Mouse (Mus musculus) left cerebral cortex, postnatal 25 days (tissue): ENCODE results near the gene Abhd17c. TPM values are rescaled to one million over a fixed set of nuclear protein-coding genes. Genes with fewer than 3 reads are reported as not detected.

ENCODE experiments used
- DNase-seq, 2 experiments: peaks; one replicate each; pipeline ENCODE4 v3.0.0; 2022; ENCODE audit warnings: low spot score in 2 of 2, mixed read lengths in 1 of 2
- intact Hi-C: fragments of 180-260 bp; cut with DNase I; formaldehyde crosslinking; loops from one replicate; pipeline ENCODE4 v1.15.1; 2025
- total RNA-seq, 2 experiments: library from RNA; stranded (reverse); gene quantifications; 2 replicates each; pipeline ENCODE4 v1.2.3; 2021

Abhd17c gene
- total RNA-seq, 2 experiments from 2014 or later = 36.9 to 37.9 TPM

GRCm38 (mm10) chr7:84088971-84089370, 62.7 kb downstream of the Abhd17c start:
- intact Hi-C loops = loop anchor here (5.0 to 10.0 kb wide), 3 partner anchors 63 to 706 kb away; partner anchors contain the start of gene Abhd17c
- peak; percentile 61 to 78 for DNase-seq

GRCm38 (mm10) chr7:84088191-84088590, 63.5 kb downstream of the Abhd17c start:
- DNase-seq = no peak
- intact Hi-C loops = loop anchor here (5.0 to 10.0 kb wide), 3 partner anchors 64 to 707 kb away; partner anchors contain the start of gene Abhd17c

- intact Hi-C loops = loop anchor here (1.0 to 10.0 kb wide), 5 partner anchors 66 to 709 kb away; partner anchors contain the start of gene Abhd17c
- peak; percentile 88 to 91 for DNase-seq
Measured at GRCm38 (mm10) chr7:84086039-84086829, 65.5 kb downstream of the Abhd17c start, which contains the start of gene Cemip. Cemip (minus strand) TSS chr7:84086502.

- DNase-seq = peak; percentile 23 to 26
- intact Hi-C loops = loop anchor here (5.0 to 10.0 kb wide), 3 partner anchors 67 to 710 kb away; partner anchors contain the start of gene Abhd17c
Measured at GRCm38 (mm10) chr7:84085049-84085945, 66.4 kb downstream of the Abhd17c start.

GRCm38 (mm10) chr7:84077257-84078013, 74.3 kb downstream of the Abhd17c start:
- DNase-seq = no peak
- intact Hi-C loops = no loop called here

GRCm38 (mm10) chr7:84074266-84074665, 77.4 kb downstream of the Abhd17c start:
- no peak for DNase-seq
- intact Hi-C loops = no loop called here

- intact Hi-C loops = no loop called here
- DNase-seq = no peak
Measured at GRCm38 (mm10) chr7:84073856-84074255, 77.8 kb downstream of the Abhd17c start.

- no peak for DNase-seq
- intact Hi-C loops = no loop called here
Measured at GRCm38 (mm10) chr7:84068931-84069330, 82.8 kb downstream of the Abhd17c start.

GRCm38 (mm10) chr7:84059799-84060198, 91.9 kb downstream of the Abhd17c start:
- peak in 1 of 2 experiments; percentile 56 for DNase-seq
- intact Hi-C loops = no loop called here

Other genes starting within 250 kb of the Abhd17c start
- gene Cemip, start 65.4 kb downstream of the Abhd17c start, total RNA-seq = 10 to 100 TPM; 16.9 to 21.5 TPM